Mouse (Mus musculus): Measurements from ENCODE around the gene Mtor.

The Mtor gene

DNA sequence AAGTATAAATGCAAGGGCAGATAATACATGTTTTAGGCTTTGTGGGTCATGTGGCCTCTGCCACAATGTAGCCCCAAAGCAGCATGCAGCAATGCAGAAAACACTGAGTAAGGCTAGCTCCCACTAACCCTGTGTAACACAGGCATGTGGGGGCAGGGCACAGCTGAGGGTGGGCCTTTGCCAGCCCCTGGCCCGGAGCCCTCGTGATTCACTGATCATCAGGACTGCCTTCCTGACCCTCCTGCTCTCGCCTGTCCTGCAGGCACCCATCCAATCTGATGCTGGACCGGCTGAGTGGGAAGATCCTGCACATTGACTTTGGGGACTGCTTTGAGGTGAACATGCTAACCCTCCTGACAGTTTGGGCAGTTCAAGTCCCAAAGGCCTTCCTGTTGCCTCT lies 100.7 kb downstream of the Mtor start:
- no peak for DNase-seq

DNA sequence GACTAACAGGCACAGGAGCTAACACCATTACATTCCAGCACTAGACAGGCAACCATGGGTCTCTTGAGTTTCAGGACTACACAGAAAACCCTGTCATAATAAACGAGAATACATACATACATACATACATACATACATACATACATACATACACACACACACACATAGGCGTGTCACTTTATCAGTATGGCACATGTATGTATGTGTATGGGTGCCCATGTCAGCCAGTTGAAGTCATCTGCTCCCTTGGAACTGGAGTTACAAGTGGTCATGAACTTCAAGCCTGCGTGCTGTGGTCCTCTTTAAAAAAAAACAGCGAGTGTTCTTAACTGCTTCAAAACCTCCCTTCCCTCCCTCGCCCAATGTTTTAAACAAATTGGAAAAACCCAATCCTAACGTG lies 109.4 kb downstream of the Mtor start:
- no peak for DNase-seq

GRCm38 (mm10) chr4:148558297-148559000 lies 110.0 kb downstream of the Mtor start, which contains the start of gene Exosc10:
TSS of gene Exosc10 (plus strand) at chr4:148558429.
- DNase-seq, result peak; percentile 93

GRCm38 (mm10) chr4:148562676-148563075 lies 114.3 kb downstream of the Mtor start:
- DNase-seq, result no peak

- no peak for DNase-seq
These were observed 115.2 kb downstream of the Mtor start for GRCm38 (mm10) chr4:148563595-148563994.

DNA sequence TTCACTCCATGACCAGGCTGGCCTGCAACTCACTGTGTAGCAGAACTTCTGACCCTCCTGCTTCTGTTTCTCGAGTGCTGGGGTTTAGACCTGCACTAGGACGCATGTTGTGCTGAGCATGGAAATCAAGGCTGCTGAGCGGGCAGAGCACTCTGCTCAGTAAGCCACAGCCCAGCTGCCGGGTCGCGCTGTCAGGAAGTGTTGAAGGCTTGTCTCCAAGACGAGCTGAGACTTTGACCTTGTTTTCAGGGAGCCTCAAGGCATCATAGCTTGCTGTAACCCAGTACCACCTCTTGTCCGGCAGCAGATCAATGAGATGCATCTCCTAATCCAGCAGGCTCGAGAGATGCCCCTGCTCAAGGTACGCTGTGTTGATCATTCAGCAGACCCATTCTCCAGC lies 121.7 kb downstream of the Mtor start:
- no peak for DNase-seq

- DNase-seq, result no peak
These were observed 122.4 kb downstream of the Mtor start for GRCm38 (mm10) chr4:148570693-148571295.

- no peak for DNase-seq
These were observed 124.8 kb downstream of the Mtor start for GRCm38 (mm10) chr4:148573222-148573621.

- DNase-seq, result no peak
These were observed 132.4 kb downstream of the Mtor start for GRCm38 (mm10) chr4:148580765-148581164.

GRCm38 (mm10) chr4:148581422-148581821 lies 133.0 kb downstream of the Mtor start:
- no peak for DNase-seq

DNA sequence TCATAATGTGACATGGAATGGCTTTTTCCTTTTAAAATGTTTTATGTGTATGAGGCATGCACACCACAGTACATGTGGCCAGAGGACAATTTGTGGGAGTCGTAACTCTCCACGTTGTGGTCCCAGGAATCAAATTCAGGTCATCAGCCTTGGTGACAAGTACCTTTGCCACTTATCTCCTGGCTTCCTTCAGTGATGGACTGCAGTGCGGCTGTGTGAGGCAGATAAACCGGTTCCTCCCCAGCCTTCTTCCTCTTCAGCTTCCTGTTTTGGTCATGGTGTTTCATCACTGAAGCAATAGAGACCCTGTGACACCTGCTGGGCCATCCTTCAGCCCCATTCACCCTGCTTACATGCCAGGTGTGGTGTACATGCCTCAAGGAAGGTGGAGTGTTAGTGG lies 134.8 kb downstream of the Mtor start:
- no peak for DNase-seq

GRCm38 (mm10) chr4:148586648-148587047 lies 138.2 kb downstream of the Mtor start:
- no peak for DNase-seq

DNA sequence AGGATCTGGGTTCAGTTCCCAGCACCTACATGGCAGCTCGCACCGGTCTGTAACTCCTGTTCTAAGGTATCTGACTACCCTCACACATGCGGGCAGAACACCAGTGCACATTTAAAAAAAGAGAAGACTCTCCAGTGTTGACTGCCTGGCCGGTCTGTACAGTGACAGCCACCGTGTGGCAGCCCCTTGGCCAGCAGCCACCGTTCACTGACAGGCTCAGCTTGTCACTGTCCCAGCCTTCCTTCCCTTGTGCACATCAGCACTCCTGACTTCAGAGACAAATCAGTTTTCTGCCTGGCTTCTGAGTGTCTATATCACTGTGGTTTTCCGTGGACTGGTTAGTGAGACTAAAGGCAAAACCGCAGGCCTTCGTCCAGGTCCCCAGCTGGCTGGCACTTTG lies 140.4 kb downstream of the Mtor start:
- no peak for DNase-seq

- no peak for DNase-seq
These were observed 141.2 kb downstream of the Mtor start for GRCm38 (mm10) chr4:148589565-148589964.

DNA sequence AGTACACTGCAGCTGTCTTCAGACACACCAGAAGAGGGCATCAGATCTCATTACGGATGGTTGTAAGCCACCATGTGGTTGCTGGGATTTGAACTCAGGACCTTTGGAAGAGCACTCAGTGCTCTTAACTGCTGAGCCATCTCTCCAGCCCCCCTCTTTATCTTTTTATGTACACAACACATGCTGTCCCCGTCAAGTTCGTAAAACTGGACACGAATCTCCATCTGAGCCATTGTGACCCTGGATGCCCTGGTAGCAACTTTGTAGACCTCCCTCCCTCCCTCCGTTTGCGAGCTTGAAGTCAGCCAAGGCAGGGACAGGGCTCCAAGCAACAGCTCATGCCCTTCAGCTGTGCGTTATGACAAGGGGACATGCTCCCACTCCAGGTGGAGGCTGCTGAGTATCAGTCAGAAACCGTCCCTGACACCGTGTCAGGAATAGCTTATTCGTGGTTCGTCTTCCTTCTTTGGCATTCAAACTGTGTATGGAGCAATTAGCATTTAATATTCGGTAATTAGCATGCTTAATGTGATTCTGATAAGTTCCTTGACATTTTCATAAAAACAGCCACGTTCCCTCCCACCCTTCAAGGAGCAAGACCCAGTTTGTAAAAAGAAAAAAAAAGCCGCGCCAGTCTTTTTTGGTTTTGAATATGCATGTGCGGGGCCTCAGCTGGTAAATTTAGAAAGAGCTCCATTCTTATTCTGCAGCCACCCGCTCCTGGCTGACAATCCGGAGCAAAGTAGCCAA lies 142.2 kb downstream of the Mtor start:
- DNase-seq, result peak; percentile 18

GRCm38 (mm10) chr4:148591171-148591630 lies 142.8 kb downstream of the Mtor start, which contains the start of gene Srm:
TSS of gene Srm (plus strand) at chr4:148591503.
- peak; percentile 97 for DNase-seq

GRCm38 (mm10) chr4:148591637-148592380 lies 143.4 kb downstream of the Mtor start:
- peak; percentile 58 for DNase-seq

GRCm38 (mm10) chr4:148593996-148594395 lies 145.6 kb downstream of the Mtor start:
- DNase-seq, result no peak

DNA sequence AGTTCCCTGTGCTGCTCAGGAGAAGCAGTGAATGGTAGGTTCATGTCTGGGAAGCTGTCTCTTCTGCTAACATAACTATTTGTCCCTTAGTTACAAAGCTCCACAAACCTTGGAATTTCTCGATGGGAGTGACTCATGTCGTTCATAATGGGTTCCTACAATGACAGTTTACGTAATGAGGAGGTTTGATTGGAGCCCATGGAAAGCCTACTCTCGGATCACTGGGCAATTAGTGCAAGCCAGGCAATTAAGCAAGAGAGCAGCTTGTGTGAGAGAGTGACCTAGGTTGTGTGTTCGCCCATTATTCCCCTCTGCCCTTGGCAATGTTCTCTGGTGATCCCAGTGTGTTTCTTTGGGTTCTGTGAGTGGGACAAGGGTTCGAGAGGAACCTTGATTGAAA lies 147.5 kb downstream of the Mtor start:
- DNase-seq, result no peak

DNA sequence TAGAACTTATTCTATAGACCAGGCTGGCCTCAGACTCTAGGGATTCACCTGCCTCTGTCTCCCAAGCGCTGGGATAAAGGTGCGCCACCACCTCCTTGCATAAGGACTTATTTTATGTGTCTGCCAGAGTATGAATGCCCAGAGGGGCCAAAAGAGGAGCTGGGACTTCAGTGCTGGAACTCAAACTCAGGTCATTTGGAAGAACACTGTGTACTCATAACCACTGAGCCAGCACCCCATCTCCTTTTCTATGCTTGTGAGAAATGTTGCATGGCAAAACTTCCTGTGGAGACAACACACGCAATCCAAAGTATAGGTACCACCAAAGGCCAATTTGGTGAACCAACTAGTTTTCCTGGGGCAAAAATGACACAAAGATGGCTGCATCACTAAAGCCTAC lies 148.3 kb downstream of the Mtor start:
- no peak for DNase-seq

GRCm38 (mm10) chr4:148598826-148599225 lies 150.4 kb downstream of the Mtor start:
- DNase-seq, result no peak

GRCm38 (mm10) chr4:148600316-148600715 lies 151.9 kb downstream of the Mtor start:
- no peak for DNase-seq

GRCm38 (mm10) chr4:148601871-148602270 lies 153.5 kb downstream of the Mtor start:
- DNase-seq, result no peak
